Mouse (Mus musculus) G1E (cell line): ENCODE measurements around the gene Il18bp.

Source experiments
- CTCF ChIP-seq: IDR thresholded peaks from 2 replicates; pipeline ENCODE4 v1.5.1; 2012; ENCODE audit warnings: low read depth, low read length, inconsistent platforms, mixed read lengths
- GATA1 ChIP-seq: IDR thresholded peaks from 2 replicates; pipeline ENCODE4 v1.6.1; 2012; ENCODE audit warnings: borderline replicate concordance, low read length, inconsistent platforms, mixed read lengths
- GATA2 ChIP-seq: IDR thresholded peaks from 2 replicates; pipeline ENCODE4 v1.6.1; 2012; ENCODE audit warnings: low read depth, low read length, inconsistent platforms, borderline replicate concordance
- POLR2AphosphoS5 ChIP-seq: IDR thresholded peaks from 2 replicates; pipeline ENCODE4 v1.6.1; 2012; ENCODE audit warnings: low read depth, low read length, inconsistent platforms; ENCODE audit not compliant: insufficient replicate concordance
- TAL1 ChIP-seq: conservative IDR thresholded peaks from 2 replicates; pipeline ENCODE4 v1.6.1; 2012; ENCODE audit warnings: low read depth, low read length, inconsistent platforms, mixed read lengths

DNA sequence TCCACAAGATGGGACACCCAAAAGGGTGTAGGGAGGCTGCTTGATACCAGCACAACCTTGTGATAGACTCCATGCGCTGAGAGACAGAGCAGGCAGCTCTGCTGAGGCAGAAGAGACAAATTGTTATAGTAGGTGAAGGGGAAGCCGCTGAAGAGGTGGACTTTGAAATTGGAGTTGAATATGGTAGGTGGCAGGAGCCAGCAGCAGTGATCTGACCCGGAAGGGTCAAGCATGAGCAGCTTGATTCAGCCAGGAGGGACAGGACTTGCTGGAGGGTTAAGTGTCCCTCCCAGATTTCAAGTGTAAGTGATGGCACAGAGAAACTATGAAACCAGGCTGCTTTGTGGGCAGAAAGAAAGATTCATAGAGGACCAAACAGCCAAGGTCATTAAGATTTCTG is 33.4 kb downstream of the Il18bp start:
- TF ChIP-seq CTCF (no peak), GATA1 (no peak), TAL1 (no peak), GATA2 (no peak), POLR2AphosphoS5 (no peak)
